Mouse (Mus musculus): ENCODE measurements around the gene Gm21083.
"Not testable (repeated sequence)": the region's sequence is repeated elsewhere in the genome, so short reads cannot be mapped to it uniquely, and the experiment has no call there.

Gene Gm21083

GRCm38 (mm10) chr5:15577033-15577432 is at the start of gene Gm21083:
Gene Gm21083 (plus strand): TSS chr5:15577333.
- CTCF ChIA-PET: not testable (repeated sequence)

GRCm38 (mm10) chr5:15529122-15529521 is 48.0 kb upstream of the Gm21083 start, which contains the start of gene Gm21190:
Gene Gm21190 (minus strand): TSS chr5:15529222.
- CTCF ChIA-PET: not testable (repeated sequence)

- CTCF ChIA-PET: not testable (repeated sequence)
Observed at GRCm38 (mm10) chr5:15548642-15549041, 28.5 kb upstream of the Gm21083 start.

- CTCF ChIA-PET: not testable (repeated sequence)
Observed at GRCm38 (mm10) chr5:15549134-15549533, 28.0 kb upstream of the Gm21083 start.

- CTCF ChIA-PET: not testable (repeated sequence)
Observed at GRCm38 (mm10) chr5:15549606-15550005, 27.5 kb upstream of the Gm21083 start.

- CTCF ChIA-PET: not testable (repeated sequence)
Observed at GRCm38 (mm10) chr5:15558654-15559053, 18.5 kb upstream of the Gm21083 start.

- CTCF ChIA-PET: not testable (repeated sequence)
Observed at GRCm38 (mm10) chr5:15561425-15562264, 15.5 kb upstream of the Gm21083 start.

GRCm38 (mm10) chr5:15573735-15574134 is 3.4 kb upstream of the Gm21083 start:
- CTCF ChIA-PET: not testable (repeated sequence)

- CTCF ChIA-PET: not testable (repeated sequence)
Observed at GRCm38 (mm10) chr5:15586351-15586750, 9.2 kb downstream of the Gm21083 start.

GRCm38 (mm10) chr5:15588291-15588690 is 11.2 kb downstream of the Gm21083 start:
- CTCF ChIA-PET: not testable (repeated sequence)

- CTCF ChIA-PET: not testable (repeated sequence)
Observed at GRCm38 (mm10) chr5:15590635-15591034, 13.5 kb downstream of the Gm21083 start.

GRCm38 (mm10) chr5:15591577-15591976 is 14.4 kb downstream of the Gm21083 start:
- CTCF ChIA-PET: not testable (repeated sequence)

- CTCF ChIA-PET: not testable (repeated sequence)
Observed at GRCm38 (mm10) chr5:15598831-15599230, 21.7 kb downstream of the Gm21083 start.

GRCm38 (mm10) chr5:15600342-15600741 is 23.2 kb downstream of the Gm21083 start:
- CTCF ChIA-PET: not testable (repeated sequence)

- CTCF ChIA-PET: not testable (repeated sequence)
Observed at GRCm38 (mm10) chr5:15601481-15601880, 24.3 kb downstream of the Gm21083 start.

- CTCF ChIA-PET: not testable (repeated sequence)
Observed at GRCm38 (mm10) chr5:15601960-15602359, 24.8 kb downstream of the Gm21083 start.

- CTCF ChIA-PET: not testable (repeated sequence)
Observed at GRCm38 (mm10) chr5:15602424-15602947, 25.4 kb downstream of the Gm21083 start.

GRCm38 (mm10) chr5:15603008-15603407 is 25.9 kb downstream of the Gm21083 start:
- CTCF ChIA-PET: not testable (repeated sequence)

GRCm38 (mm10) chr5:15603585-15603984 is 26.5 kb downstream of the Gm21083 start:
- CTCF ChIA-PET: not testable (repeated sequence)

- CTCF ChIA-PET: not testable (repeated sequence)
Observed at GRCm38 (mm10) chr5:15606677-15607076, 29.5 kb downstream of the Gm21083 start.

- CTCF ChIA-PET: not testable (repeated sequence)
Observed at GRCm38 (mm10) chr5:15610695-15611094, 33.6 kb downstream of the Gm21083 start.

- CTCF ChIA-PET: not testable (repeated sequence)
Observed at GRCm38 (mm10) chr5:15616195-15616594, 39.1 kb downstream of the Gm21083 start.

GRCm38 (mm10) chr5:15618764-15619163 is 41.6 kb downstream of the Gm21083 start, which contains the start of gene Speer4d:
Gene Speer4d (plus strand): TSS chr5:15619064.
- CTCF ChIA-PET: not testable (repeated sequence)

Data from spleen, embryonic (tissue).